Mouse (Mus musculus) forebrain, embryonic 12.5 days (tissue): ENCODE data around the gene Carns1. TPM values are rescaled to one million over a fixed set of nuclear protein-coding genes. Genes with fewer than 3 reads are reported as not detected.

Source experiments
- ATAC-seq: fragments of 200-750 bp; cut with Nextera tagmentation; 2 replicates; pipeline ENCODE4 v1.8.0; 2017; ENCODE audit warnings: moderate TSS enrichment; ENCODE audit not compliant: low FRiP score
- H3K27ac ChIP-seq: fragments of 300-500 bp; sonication (generic); 2 replicates; pipeline ENCODE4 v1.5.1; 2016; ENCODE audit warnings: mild to moderate bottlenecking
- H3K27me3 ChIP-seq: fragments of 300-500 bp; sonication (generic); 2 replicates; pipeline ENCODE4 v1.6.1; 2016; ENCODE audit warnings: mild to moderate bottlenecking
- H3K36me3 ChIP-seq: fragments of 300-500 bp; sonication (generic); replicated peaks from 2 replicates; pipeline ENCODE4 v1.6.1; 2016; ENCODE audit warnings: mild to moderate bottlenecking
- H3K4me1 ChIP-seq: fragments of 300-500 bp; sonication (generic); 2 replicates; pipeline ENCODE4 v1.6.1; 2016
- H3K4me2 ChIP-seq: fragments of 300-500 bp; sonication (generic); 2 replicates; pipeline ENCODE4 v1.6.1; 2016; ENCODE audit warnings: mild to moderate bottlenecking, moderate library complexity
- H3K4me3 ChIP-seq: fragments of 300-500 bp; sonication (generic); replicated peaks from 2 replicates; pipeline ENCODE4 v1.5.1; 2016; ENCODE audit warnings: mild to moderate bottlenecking
- H3K9ac ChIP-seq: fragments of 300-500 bp; sonication (generic); 2 replicates; pipeline ENCODE4 v1.6.1; 2016; ENCODE audit warnings: mild to moderate bottlenecking
- H3K9me3 ChIP-seq: fragments of 300-500 bp; sonication (generic); 2 replicates; pipeline ENCODE4 v1.6.1; 2016
- WGBS: fragments of 180-500 bp; shearing (Covaris S2); methylation state at CpG from one replicate; pipeline ENCODE4 v1.1.7; 2016; 5-methylcytosine and 5-hydroxymethylcytosine counted together
- polyA plus RNA-seq: library from polyadenylated mRNA; unstranded; fragments of >200 nt; fragmentation: Nextera tagmentation; extraction: Ambion mirVana; gene quantifications from 2 replicates; pipeline ENCODE4 v1.2.1, GENCODE M21; 2016

Carns1 gene
- 3.2 TPM in 2 replicates for polyA plus RNA-seq

DNA sequence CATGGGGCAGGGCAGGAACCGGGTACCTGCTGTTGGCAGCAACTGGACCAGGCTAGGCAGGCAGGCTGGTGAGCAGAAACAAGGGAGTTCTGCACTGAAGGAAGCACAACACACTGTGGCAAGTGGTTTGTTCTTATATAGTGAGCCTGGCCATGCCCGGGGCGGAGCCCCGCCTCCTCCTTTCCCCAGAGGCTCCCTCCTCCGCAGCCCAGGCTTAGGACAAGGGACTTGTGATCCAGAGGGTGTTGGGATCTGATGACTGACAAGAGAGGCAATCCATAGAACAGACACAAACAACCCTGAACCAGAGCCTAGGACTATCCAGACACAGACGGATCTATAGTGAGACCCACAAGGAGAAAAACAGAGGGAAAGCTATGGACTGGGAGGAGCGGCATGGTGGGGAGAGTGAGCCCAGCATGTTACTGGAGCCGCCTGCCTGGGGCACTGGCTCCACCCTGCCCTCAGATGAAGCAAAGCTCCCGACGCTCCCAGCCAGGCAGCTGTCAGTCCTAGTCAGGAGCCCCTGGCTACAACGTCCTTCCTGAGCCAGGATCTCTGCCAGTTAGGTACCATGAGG lies at the start of gene Carns1:
TSS of gene Carns1 (minus strand) at position 112 of the 580 bp plus-strand sequence.
- H3K27me3 ChIP-seq: peaks cover 12% of the 10 kb centered on the region; the same call in 1 of the 2 replicates
- WGBS: 3% methylated on average over 11 of the region's 11 CpGs
- peak; percentile 65; the same call in 1 of the 2 replicates for ATAC-seq
- no peaks in the 10 kb centered on the region for H3K9me3 ChIP-seq
- no peak within 1 kb of the TSS for H3K27ac ChIP-seq
- peak within 1 kb of the TSS; percentile 40 for H3K4me2 ChIP-seq
- peaks cover 10% of the 10 kb centered on the region for H3K4me1 ChIP-seq
- H3K36me3 ChIP-seq: no peaks in the 10 kb centered on the region
- H3K4me3 ChIP-seq: 0 out of 2 replicates have a peak within 1 kb of the TSS, but pooled peaks have one; percentile 0
- peak within 1 kb of the TSS; percentile 45 for H3K9ac ChIP-seq

DNA sequence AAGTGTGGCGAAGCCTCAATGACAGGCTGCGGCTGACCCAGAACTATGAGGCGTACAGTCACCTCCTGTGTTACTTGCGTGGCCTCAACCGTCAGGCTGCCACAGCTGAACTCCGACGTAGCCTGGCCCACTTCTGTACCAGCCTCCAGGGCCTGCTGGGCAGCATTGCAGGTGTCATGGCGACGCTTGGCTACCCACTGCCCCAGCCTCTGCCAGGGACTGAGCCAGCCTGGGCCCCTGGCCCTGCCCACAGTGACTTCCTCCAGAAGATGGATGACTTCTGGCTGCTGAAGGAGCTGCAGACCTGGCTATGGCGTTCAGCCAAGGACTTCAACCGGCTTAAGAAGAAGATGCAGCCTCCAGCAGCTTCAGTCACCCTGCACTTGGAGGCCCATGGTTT lies 46.9 kb upstream of the Carns1 start:
- Histone ChIP-seq H3K4me2 (no peak overlapping the region), H3K4me3 (no peak overlapping the region), H3K9ac (no peak overlapping the region), H3K4me1 (peaks cover 3% of the 10 kb centered on the region), H3K27me3 (peaks cover 29% of the 10 kb centered on the region), H3K9me3 (no peaks in the 10 kb centered on the region), H3K36me3 (no peaks in the 10 kb centered on the region), H3K27ac (no peak overlapping the region)
- ATAC-seq: no peak
- WGBS: 87% methylated on average over 11 of the region's 11 CpGs

GRCm38 (mm10) chr19:4220957-4221743 lies 45.9 kb upstream of the Carns1 start:
- Histone ChIP-seq H3K9ac (no peak overlapping the region), H3K4me3 (no peak overlapping the region), H3K27ac (no peak overlapping the region), H3K9me3 (no peaks in the 10 kb centered on the region), H3K27me3 (peaks cover 39% of the 10 kb centered on the region), H3K4me2 (no peak overlapping the region), H3K4me1 (peaks cover 10% of the 10 kb centered on the region), H3K36me3 (no peaks in the 10 kb centered on the region)
- WGBS: 54% methylated on average over 14 of the region's 14 CpGs
- ATAC-seq: no peak

DNA sequence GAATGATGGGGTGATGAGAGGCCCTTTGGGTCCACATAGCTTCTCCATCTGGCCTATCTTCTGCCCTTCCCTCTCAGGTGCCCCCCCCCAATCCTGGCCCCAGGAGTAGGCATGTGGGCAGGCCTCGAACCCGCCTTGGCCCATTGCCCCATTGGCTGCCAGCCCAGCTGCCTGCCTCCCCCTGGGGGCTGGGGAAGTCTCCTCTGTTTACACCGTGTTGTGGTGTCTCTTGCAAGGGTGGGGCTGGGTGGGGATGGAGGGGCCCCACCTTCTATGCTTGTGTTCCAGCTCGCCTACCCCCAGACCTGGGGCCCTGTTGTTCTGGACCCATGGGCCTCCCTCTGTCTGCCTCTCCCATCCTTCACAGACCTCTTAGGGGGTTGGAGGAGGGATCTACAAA lies 45.1 kb upstream of the Carns1 start:
- no peak overlapping the region for H3K4me2 ChIP-seq
- H3K36me3 ChIP-seq: no peaks in the 10 kb centered on the region
- H3K4me3 ChIP-seq: no peak overlapping the region
- H3K9ac ChIP-seq: no peak overlapping the region
- no peaks in the 10 kb centered on the region for H3K9me3 ChIP-seq
- peaks cover 16% of the 10 kb centered on the region for H3K4me1 ChIP-seq
- 71% methylated on average over 4 of the region's 4 CpGs for WGBS
- peaks cover 46% of the 10 kb centered on the region for H3K27me3 ChIP-seq
- H3K27ac ChIP-seq: no peak overlapping the region
- ATAC-seq: no peak

GRCm38 (mm10) chr19:4219943-4220342 lies 44.7 kb upstream of the Carns1 start:
- no peaks in the 10 kb centered on the region for H3K36me3 ChIP-seq
- 82% methylated on average over 6 of the region's 6 CpGs for WGBS
- H3K9ac ChIP-seq: no peak overlapping the region
- H3K4me2 ChIP-seq: no peak overlapping the region
- no peak overlapping the region for H3K27ac ChIP-seq
- H3K4me1 ChIP-seq: peaks cover 20% of the 10 kb centered on the region
- H3K9me3 ChIP-seq: no peaks in the 10 kb centered on the region
- H3K4me3 ChIP-seq: no peak overlapping the region
- ATAC-seq: no peak
- H3K27me3 ChIP-seq: peaks cover 51% of the 10 kb centered on the region

- Histone ChIP-seq H3K9me3 (no peaks in the 10 kb centered on the region), H3K4me2 (no peak overlapping the region), H3K9ac (no peak overlapping the region), H3K27me3 (peaks cover 61% of the 10 kb centered on the region), H3K27ac (no peak overlapping the region), H3K4me3 (no peak overlapping the region), H3K36me3 (no peaks in the 10 kb centered on the region), H3K4me1 (peaks cover 32% of the 10 kb centered on the region)
- no peak for ATAC-seq
- 75% methylated on average over 1 of the region's 1 CpGs for WGBS
Measured at GRCm38 (mm10) chr19:4218784-4219183, 43.5 kb upstream of the Carns1 start.

GRCm38 (mm10) chr19:4218293-4218692 lies 43.0 kb upstream of the Carns1 start:
- Histone ChIP-seq H3K4me3 (no peak overlapping the region), H3K27me3 (peaks cover 66% of the 10 kb centered on the region), H3K4me1 (peaks cover 37% of the 10 kb centered on the region), H3K9ac (no peak overlapping the region), H3K9me3 (no peaks in the 10 kb centered on the region), H3K36me3 (no peaks in the 10 kb centered on the region), H3K27ac (no peak overlapping the region), H3K4me2 (no peak overlapping the region)
- 87% methylated on average over 11 of the region's 11 CpGs for WGBS
- ATAC-seq: no peak

GRCm38 (mm10) chr19:4217855-4218254 lies 42.6 kb upstream of the Carns1 start:
- peaks cover 41% of the 10 kb centered on the region for H3K4me1 ChIP-seq
- 47% methylated on average over 3 of the region's 3 CpGs for WGBS

DNA sequence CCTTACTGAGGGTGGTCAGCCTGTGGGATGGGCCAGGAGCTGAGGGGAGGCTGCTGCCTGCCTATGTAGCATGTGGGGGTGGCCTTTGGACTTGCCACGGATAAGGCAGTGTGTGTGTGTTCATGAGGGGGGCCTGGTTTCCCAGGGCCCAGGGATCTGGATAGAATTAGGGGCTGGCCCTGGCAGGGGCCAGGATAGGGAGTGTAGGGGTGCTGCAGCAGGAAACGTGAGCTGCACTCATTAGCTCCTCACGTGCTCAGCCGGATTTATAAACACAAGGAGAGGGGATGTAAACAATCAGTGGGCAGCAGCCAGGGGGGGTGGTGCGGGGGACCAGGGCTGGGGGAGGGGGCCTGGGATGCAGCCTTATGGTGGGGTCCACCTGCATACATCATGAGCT lies 41.9 kb upstream of the Carns1 start:
- peaks cover 75% of the 10 kb centered on the region for H3K27me3 ChIP-seq
- 9% methylated on average over 5 of the region's 5 CpGs for WGBS
- no peak overlapping the region for H3K4me2 ChIP-seq
- no peaks in the 10 kb centered on the region for H3K36me3 ChIP-seq
- no peak overlapping the region for H3K4me3 ChIP-seq
- no peak overlapping the region for H3K27ac ChIP-seq
- ATAC-seq: no peak
- no peaks in the 10 kb centered on the region for H3K9me3 ChIP-seq
- peaks cover 48% of the 10 kb centered on the region for H3K4me1 ChIP-seq
- H3K9ac ChIP-seq: no peak overlapping the region

More at GRCm38 (mm10) chr19:4217855-4218254, 42.6 kb upstream of the Carns1 start:
- Histone ChIP-seq H3K9me3 (no peaks in the 10 kb centered on the region), H3K4me3 (no peak overlapping the region), H3K27me3 (peaks cover 70% of the 10 kb centered on the region), H3K36me3 (no peaks in the 10 kb centered on the region), H3K27ac (no peak overlapping the region), H3K4me2 (no peak overlapping the region), H3K9ac (no peak overlapping the region)
- ATAC-seq: no peak

- Histone ChIP-seq H3K36me3 (no peaks in the 10 kb centered on the region), H3K4me3 (no peak overlapping the region), H3K4me2 (peak overlapping the region; percentile 13; the same call in 1 of the 2 replicates), H3K27ac (no peak overlapping the region), H3K9ac (0 out of 2 replicates have a peak overlapping the region, but pooled peaks have one; percentile 25), H3K4me1 (peaks cover 52% of the 10 kb centered on the region), H3K27me3 (peaks cover 76% of the 10 kb centered on the region), H3K9me3 (no peaks in the 10 kb centered on the region)
- 25% methylated on average over 14 of the region's 14 CpGs for WGBS
- ATAC-seq: no peak
Measured at GRCm38 (mm10) chr19:4216041-4216685, 40.9 kb upstream of the Carns1 start.

GRCm38 (mm10) chr19:4215451-4215840 lies 40.2 kb upstream of the Carns1 start:
- Histone ChIP-seq H3K27ac (no peak overlapping the region), H3K4me3 (peak overlapping the region; percentile 60), H3K36me3 (no peaks in the 10 kb centered on the region), H3K27me3 (peaks cover 79% of the 10 kb centered on the region), H3K9me3 (no peaks in the 10 kb centered on the region), H3K4me1 (peaks cover 52% of the 10 kb centered on the region), H3K4me2 (peak overlapping the region; percentile 99), H3K9ac (peak overlapping the region; percentile 73)
- no peak for ATAC-seq
- WGBS: under 1% methylated on average over 15 of the region's 21 CpGs

DNA sequence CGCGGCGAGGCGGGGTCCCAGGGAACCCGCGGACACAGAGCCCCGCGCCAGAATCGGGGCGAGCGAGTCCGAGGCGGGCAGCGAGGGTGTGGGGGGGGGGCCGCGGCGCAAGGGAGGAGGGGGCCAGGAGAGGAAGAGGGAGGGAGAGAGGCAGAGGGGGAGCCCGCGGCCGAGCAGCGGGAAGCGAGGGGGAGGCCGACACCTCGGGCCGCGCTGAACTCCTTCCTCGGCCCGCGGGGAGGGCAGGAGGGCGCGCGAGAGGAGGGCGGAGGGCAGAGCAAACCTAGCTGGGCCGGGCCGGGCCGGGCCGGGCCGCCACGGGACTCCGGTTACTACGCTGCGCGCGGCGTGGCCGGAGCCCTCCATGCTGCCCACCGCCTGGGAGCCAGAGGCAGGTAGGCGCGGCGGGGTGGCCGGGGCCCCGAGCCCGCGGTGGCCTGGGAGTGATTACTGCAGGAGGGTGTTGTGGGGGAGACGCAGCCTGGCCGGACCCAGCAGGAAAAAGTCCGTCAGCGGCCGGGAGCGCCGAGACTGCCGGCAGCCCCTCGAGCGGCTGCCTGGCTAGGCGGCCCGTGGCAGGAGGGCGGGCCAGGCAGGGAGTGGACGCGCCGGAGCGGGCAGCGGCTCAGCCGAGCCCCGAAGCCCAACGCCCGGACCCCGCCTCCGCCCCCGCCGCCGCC lies 39.6 kb upstream of the Carns1 start:
- Histone ChIP-seq H3K27ac (no peak overlapping the region), H3K27me3 (peaks cover 82% of the 10 kb centered on the region), H3K4me2 (peak overlapping the region; percentile 99), H3K4me1 (peaks cover 52% of the 10 kb centered on the region), H3K9me3 (no peaks in the 10 kb centered on the region), H3K4me3 (peak overlapping the region; percentile 60), H3K36me3 (no peaks in the 10 kb centered on the region), H3K9ac (peak overlapping the region; percentile 73)
- under 1% methylated on average over 46 of the region's 81 CpGs for WGBS
- peak; percentile 33; the same call in 1 of the 2 replicates for ATAC-seq
